Mouse (Mus musculus): ENCODE results near the gene Aldh3a1. TPM values are rescaled to one million over a fixed set of nuclear protein-coding genes. Genes with fewer than 3 reads are reported as not detected.
A peak's percentile ranks its signal among the peaks of the same experiment; 100 is the strongest.
"Not testable (repeated sequence)": the region's sequence is repeated elsewhere in the genome, so short reads cannot be mapped to it uniquely, and the experiment has no call there.

Aldh3a1 gene
- under 1 TPM in 1 of 2 experiments, not detected in 1; 0.95 TPM for total RNA-seq (2021)
- long read RNA-seq, experiment 1, partial matches to known transcripts = 0 of 1 reads
- long read RNA-seq, experiment 1, other reads (novel, unspliced or antisense) = 1 of 1 reads
- long read RNA-seq, experiment 2 = 0 reads

- DNase-seq = no peak
Observed at GRCm38 (mm10) chr11:61207487-61208246, at the start of gene Aldh3a1. TSS of gene Aldh3a1 (plus strand) at chr11:61207537.

GRCm38 (mm10) chr11:61158141-61158540 is 49.2 kb upstream of the Aldh3a1 start:
- DNase-seq = no peak

- no peak for DNase-seq
Observed at GRCm38 (mm10) chr11:61159796-61160732, 47.3 kb upstream of the Aldh3a1 start.

- DNase-seq = no peak
Observed at GRCm38 (mm10) chr11:61161121-61161520, 46.2 kb upstream of the Aldh3a1 start.

- DNase-seq = no peak
Observed at GRCm38 (mm10) chr11:61162776-61163175, 44.6 kb upstream of the Aldh3a1 start.

- no peak for DNase-seq
Observed at GRCm38 (mm10) chr11:61163341-61163740, 44.0 kb upstream of the Aldh3a1 start.

GRCm38 (mm10) chr11:61164366-61164765 is 43.0 kb upstream of the Aldh3a1 start:
- no peak for DNase-seq

- DNase-seq = no peak
Observed at GRCm38 (mm10) chr11:61164881-61165280, 42.5 kb upstream of the Aldh3a1 start.

GRCm38 (mm10) chr11:61170184-61170583 is 37.2 kb upstream of the Aldh3a1 start:
- no peak for DNase-seq

GRCm38 (mm10) chr11:61173477-61173876 is 33.9 kb upstream of the Aldh3a1 start:
- not testable (repeated sequence) for DNase-seq

GRCm38 (mm10) chr11:61174291-61174820 is 33.0 kb upstream of the Aldh3a1 start:
- DNase-seq = peak; percentile 69 to 80

GRCm38 (mm10) chr11:61174821-61175658 is 32.3 kb upstream of the Aldh3a1 start, which contains the start of gene Usp22:
TSS of gene Usp22 (minus strand) at chr11:61175055.
- DNase-seq = peak; percentile 99 to 100

- no peak for DNase-seq
Observed at GRCm38 (mm10) chr11:61175778-61176177, 31.6 kb upstream of the Aldh3a1 start.

GRCm38 (mm10) chr11:61176321-61176720 is 31.0 kb upstream of the Aldh3a1 start:
- DNase-seq = no peak

- no peak for DNase-seq
Observed at GRCm38 (mm10) chr11:61180361-61180760, 27.0 kb upstream of the Aldh3a1 start.

- no peak for DNase-seq
Observed at GRCm38 (mm10) chr11:61181624-61182023, 25.7 kb upstream of the Aldh3a1 start.

GRCm38 (mm10) chr11:61183820-61184219 is 23.5 kb upstream of the Aldh3a1 start:
- no peak for DNase-seq

GRCm38 (mm10) chr11:61190776-61191175 is 16.6 kb upstream of the Aldh3a1 start:
- DNase-seq = no peak

- not testable (repeated sequence) for DNase-seq
Observed at GRCm38 (mm10) chr11:61192123-61192522, 15.2 kb upstream of the Aldh3a1 start.

GRCm38 (mm10) chr11:61192779-61193178 is 14.6 kb upstream of the Aldh3a1 start:
- DNase-seq = no peak

- DNase-seq = peak; percentile 86 to 87
Observed at GRCm38 (mm10) chr11:61193392-61193791, 13.9 kb upstream of the Aldh3a1 start.
